Mouse (Mus musculus): ENCODE measurements around the gene Pigw. TPM values are rescaled to one million over a fixed set of nuclear protein-coding genes. Genes with fewer than 3 reads are reported as not detected.

Gene Pigw
- 4.3 and 4.7 TPM in 2 replicates for polyA plus RNA-seq (2012; rRNA removed)

DNA sequence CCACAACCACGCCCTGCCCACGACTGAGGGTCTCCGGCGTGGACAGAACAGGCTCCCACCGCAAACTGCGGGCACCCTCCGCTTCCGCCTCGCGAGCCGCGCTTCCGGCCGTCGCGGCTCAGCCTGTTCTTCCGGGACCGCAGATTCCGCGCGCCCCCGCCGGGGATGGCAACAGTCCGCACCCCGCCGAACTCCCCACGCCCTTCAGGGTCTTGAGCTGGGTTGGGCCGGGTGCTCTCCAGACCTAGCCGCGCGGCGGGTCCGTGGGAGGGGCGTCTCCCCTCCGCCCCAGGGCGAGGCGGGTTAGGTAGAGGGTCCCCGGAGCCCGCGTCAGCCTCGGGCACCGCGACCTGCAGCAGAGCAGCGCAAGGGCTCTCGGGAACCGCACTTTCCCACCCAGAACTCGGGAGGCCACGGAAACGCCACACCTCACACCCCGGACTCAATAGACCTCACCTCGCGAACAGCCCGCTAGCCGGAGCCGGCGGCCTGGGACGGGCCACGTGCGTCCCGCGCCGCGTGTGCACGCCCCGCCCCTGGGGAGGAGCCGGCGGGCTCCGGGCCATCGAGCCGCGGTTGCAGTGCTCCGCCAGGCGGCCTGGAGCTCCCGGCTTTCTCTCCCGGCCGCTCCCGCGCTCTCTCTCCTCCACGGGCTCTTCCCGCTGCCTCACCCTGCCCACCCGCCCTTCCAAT lies at the start of gene Pigw, which contains the start of gene Myo19:
Gene Pigw, minus strand, starts transcription at position 514 of the 693 bp plus-strand sequence.
Gene Myo19, plus strand, starts transcription at position 377 of the 693 bp plus-strand sequence.

DNA sequence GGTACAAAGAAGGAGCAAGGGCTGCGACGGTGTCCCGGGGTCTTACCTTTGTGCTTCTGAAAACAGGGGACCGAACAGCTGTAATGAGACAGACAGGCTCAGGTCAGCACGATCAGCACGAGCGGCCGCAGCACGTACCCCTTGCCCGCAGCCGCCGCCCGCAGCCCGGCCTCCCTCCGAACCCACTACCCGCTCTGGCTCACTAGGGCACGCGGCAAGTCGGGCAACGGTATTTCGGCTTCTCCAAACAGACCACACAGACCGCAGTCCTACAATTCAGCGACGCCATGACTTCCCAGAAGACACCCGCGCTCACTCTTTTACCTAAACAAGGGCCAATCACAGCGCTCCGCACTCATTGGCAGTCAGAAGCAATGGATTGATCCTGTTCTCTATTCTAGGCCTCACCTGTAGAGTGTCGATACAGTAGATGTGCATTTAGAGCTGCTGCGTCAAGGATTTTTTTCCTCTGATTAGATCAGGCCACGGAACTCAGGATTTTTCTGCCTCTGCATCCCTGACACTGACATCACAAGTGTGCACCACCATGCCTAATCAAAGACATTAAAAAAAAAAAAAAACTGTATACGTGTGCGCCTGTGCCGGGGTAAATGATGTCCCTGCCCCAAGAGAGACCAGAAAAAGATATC lies 36.1 kb upstream of the Pigw start, which contains the start of gene Znhit3:
Gene Znhit3, minus strand, starts transcription at position 314 of the 650 bp plus-strand sequence.

DNA sequence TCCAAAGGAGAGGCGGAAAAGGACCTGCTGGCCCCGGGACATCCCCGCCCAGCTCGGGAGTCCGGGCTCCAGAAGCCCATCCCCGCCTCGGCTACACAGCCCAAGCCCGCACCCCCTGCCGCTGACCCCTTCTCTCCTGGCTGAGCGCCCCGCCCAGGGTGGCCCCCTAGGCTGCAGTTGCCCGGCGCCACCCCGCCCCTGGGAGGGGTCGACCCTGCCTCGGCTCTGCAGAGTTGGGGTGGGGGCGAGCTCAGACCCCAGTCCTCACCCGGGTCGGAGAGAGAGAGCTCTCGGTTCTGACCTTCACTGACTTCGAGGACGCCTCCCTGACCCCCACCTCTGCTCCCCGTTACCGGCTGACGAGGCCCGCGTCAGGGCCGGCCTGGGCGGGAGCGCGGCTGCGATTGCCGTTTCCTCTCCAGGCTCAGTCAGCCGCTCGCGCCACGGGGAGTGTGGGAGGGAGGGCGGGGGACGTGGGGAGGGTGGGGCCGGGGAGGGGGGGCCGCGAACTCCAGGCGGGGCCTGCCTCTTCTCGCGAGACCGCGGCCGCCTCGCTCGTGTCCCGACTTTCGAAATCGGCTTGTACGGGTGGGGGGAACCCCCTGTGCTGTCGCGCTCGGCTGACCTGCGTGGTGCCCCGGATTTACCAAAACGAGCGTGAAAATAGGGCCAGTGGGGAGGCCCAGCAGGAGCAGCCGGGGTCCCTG lies 9.6 kb downstream of the Pigw start, which contains the start of gene Ggnbp2:
Gene Ggnbp2, minus strand, starts transcription at position 481 of the 707 bp plus-strand sequence.

DNA sequence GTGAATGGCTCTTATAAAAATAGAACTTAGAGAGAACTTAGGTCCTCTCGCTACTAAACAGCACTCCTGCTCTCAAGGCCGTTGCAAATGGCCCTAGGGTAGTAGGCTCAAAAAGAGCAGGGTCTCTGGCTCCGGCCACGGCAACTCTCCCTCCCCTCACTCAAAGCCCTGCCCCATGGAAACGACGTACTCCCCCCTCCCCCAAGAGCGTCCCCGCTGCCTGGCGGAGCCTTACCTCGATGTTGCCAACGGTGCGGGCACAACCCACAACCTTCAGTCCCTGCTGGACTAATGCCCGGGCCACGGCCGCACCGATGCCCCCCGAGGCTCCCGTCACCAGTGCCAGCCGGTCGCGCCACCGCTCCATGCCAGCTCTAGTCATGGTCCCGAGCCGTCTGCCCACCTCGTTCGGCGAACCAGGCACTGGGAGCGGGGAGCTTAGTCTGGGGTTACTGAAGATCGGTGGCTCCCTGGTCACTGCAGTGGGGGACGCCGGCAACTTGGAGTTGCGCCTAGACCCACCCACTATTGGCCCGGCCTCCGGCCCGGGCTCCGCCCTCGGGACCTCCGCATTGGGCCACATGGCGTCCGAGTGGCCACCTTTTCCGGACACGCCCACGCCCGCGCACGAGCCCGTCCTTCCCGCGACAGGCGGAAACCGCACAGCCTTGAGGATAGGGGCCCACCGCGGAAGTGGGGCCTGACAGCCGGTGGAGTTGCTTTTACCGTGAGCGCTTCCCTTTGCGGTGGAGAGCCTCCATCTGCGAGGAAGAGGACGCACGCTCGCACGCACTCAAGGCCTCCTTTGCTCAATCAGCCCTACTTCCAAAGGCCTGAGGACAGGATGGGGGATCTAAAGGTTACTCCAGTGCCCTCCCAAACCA lies 51.3 kb downstream of the Pigw start, which contains the start of gene Dhrs11:
Gene Dhrs11, minus strand, starts transcription at position 479 of the 884 bp plus-strand sequence.

Other genes starting within 250 kb of the Pigw start
- 23.0 and 23.4 TPM in 2 replicates for gene Mrm1, start 60.8 kb downstream of the Pigw start, polyA plus RNA-seq (2012; rRNA removed)
- gene Dhrs11, start 51.3 kb downstream of the Pigw start, polyA plus RNA-seq (2012; rRNA removed), result 177 and 206 TPM in 2 replicates
- gene Ggnbp2, start 9.5 kb downstream of the Pigw start, polyA plus RNA-seq (2012; rRNA removed), result 72.9 and 73.7 TPM in 2 replicates
- 5.2 and 6.6 TPM in 2 replicates for gene Myo19, start 137 bp downstream of the Pigw start, polyA plus RNA-seq (2012; rRNA removed)
- 18.4 and 21.7 TPM in 2 replicates for gene Znhit3, start 36.1 kb upstream of the Pigw start, polyA plus RNA-seq (2012; rRNA removed)
- gene Car4, start 77.5 kb upstream of the Pigw start, polyA plus RNA-seq (2012; rRNA removed), result 0.30 and 0.32 TPM in 2 replicates